Mouse (Mus musculus): ENCODE data around the gene Ifih1.

DNA sequence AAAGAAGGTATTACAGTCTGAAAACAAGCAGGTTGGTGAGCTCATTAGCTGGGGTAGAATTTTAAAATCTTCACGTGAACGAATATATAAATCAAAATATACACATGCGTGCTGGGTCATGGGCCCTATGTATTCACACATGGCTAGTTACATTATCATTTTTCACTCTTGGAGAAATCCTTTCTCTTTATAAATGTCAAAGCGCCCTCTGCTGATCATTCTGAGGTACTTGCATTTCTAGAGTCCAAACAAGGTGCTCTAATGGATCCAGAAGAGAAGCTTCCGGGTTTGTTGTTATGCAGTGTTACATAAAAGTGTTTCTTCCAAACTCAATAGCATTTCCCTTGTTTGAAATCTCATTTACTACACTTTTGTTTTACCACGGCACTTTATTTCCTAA is 15.6 kb downstream of the Ifih1 start:
- TF ChIP-seq POLR2A (IDR thresholded peaks at IDR 0.05; ENCODE audit: control insufficient read depth, extremely low read depth, insufficient read depth, low read length, poor library complexity) (no peak), CTCF (IDR thresholded peaks at IDR 0.05; ENCODE audit: borderline replicate concordance, control insufficient read depth, extremely low read depth, insufficient read depth, low read length, poor library complexity) (no peak)
